Mouse (Mus musculus) olfactory bulb, adult 2 months (tissue): ENCODE data around the gene Polr2a. TPM values are rescaled to one million over a fixed set of nuclear protein-coding genes. Genes with fewer than 3 reads are reported as not detected.
A peak's percentile ranks its signal among the peaks of the same experiment; 100 is the strongest.

Experiments
- H3K27ac ChIP-seq: fragments of 200-500 bp; 2 replicates; pipeline ENCODE4 v1.5.1; 2012; ENCODE audit warnings: low read depth, low read length; ENCODE audit not compliant: insufficient read depth
- H3K4me1 ChIP-seq: fragments of 200-500 bp; 2 replicates; pipeline ENCODE4 v1.6.1; 2012; ENCODE audit warnings: low read length; ENCODE audit not compliant: control insufficient read depth, insufficient read depth
- H3K4me3 ChIP-seq: fragments of 200-500 bp; 2 replicates; pipeline ENCODE4 v1.5.1; 2012; ENCODE audit warnings: mild to moderate bottlenecking, low read depth, low read length, moderate library complexity; ENCODE audit not compliant: insufficient read depth
- CTCF ChIP-seq: fragments of 200-500 bp; IDR thresholded peaks from 2 replicates; pipeline ENCODE4 v1.5.1; 2012; ENCODE audit warnings: low read depth, mild to moderate bottlenecking, low read length, moderate library complexity; ENCODE audit not compliant: insufficient read depth
- POLR2A ChIP-seq: fragments of 200-500 bp; IDR thresholded peaks from 2 replicates; pipeline ENCODE4 v1.6.1; 2012; ENCODE audit warnings: mild to moderate bottlenecking, low read depth, low read length, moderate library complexity; ENCODE audit not compliant: insufficient read depth
- WGBS: fragments of 180-500 bp; shearing (Covaris S2); methylation state at CpG from one replicate; pipeline ENCODE4 v1.1.7; 2018; 5-methylcytosine and 5-hydroxymethylcytosine counted together
- polyA plus RNA-seq: library from polyadenylated mRNA; stranded (reverse); fragments of >200 nt; gene quantifications from 2 replicates; pipeline ENCODE4 v1.2.4, GENCODE M21; 2012; ENCODE audit warnings: low replicate concordance; ENCODE audit not compliant: missing spikeins, insufficient read depth, insufficient read length

Polr2a gene
- polyA plus RNA-seq, 1 experiment: 105 TPM

GRCm38 (mm10) chr11:69801379-69801977 lies 43.0 kb upstream of the Polr2a start, which contains the start of gene Fgf11:
Gene Fgf11 (minus strand): TSS chr11:69801857.
- TF ChIP-seq POLR2A: no peak
- TF ChIP-seq CTCF: no peak
- 2% methylated on average over 33 of the region's 33 CpGs for WGBS
- H3K27ac ChIP-seq: peak within 1 kb of the TSS; percentile 34; the same call in 1 of the 2 replicates
- H3K4me3 ChIP-seq: peak within 1 kb of the TSS; percentile 55
- H3K4me1 ChIP-seq: peaks cover 35% of the 10 kb centered on the region

- Histone ChIP-seq H3K4me1 (peaks cover 39% of the 10 kb centered on the region), H3K27ac (0 out of 2 replicates have a peak overlapping the region, but pooled peaks have one; percentile 8), H3K4me3 (peak overlapping the region; percentile 47)
- 3% methylated on average over 36 of the region's 36 CpGs for WGBS
- 0 out of 2 replicates have a peak, but pooled peaks have one; percentile 3 for TF ChIP-seq POLR2A
- no peak for TF ChIP-seq CTCF
Observed at GRCm38 (mm10) chr11:69800392-69801197, 42.2 kb upstream of the Polr2a start.

DNA sequence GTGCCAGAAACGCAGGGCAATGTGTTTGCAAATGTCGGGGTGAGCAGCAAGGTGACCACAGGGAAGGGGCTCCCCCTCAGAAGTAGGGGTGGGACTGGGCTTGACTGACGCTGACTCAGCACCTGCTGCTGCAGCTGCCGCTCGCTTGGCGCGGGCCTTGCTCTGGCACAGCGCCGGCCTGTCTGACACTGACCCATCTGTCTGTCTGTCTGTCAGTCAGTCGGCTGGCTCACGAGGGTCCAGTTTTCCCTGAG lies 41.6 kb upstream of the Polr2a start:
- 27% methylated on average over 11 of the region's 11 CpGs for WGBS
- peak overlapping the region; percentile 47 for H3K4me3 ChIP-seq
- H3K4me1 ChIP-seq: peaks cover 42% of the 10 kb centered on the region
- no peak overlapping the region for H3K27ac ChIP-seq
- TF ChIP-seq CTCF (no peak), POLR2A (no peak)

GRCm38 (mm10) chr11:69799394-69800137 lies 41.1 kb upstream of the Polr2a start:
- 45% methylated on average over 12 of the region's 12 CpGs for WGBS
- Histone ChIP-seq H3K4me3 (peak overlapping the region; percentile 47; the same call in 1 of the 2 replicates), H3K27ac (no peak overlapping the region), H3K4me1 (peaks cover 42% of the 10 kb centered on the region)
- no peak for TF ChIP-seq POLR2A
- no peak for TF ChIP-seq CTCF

DNA sequence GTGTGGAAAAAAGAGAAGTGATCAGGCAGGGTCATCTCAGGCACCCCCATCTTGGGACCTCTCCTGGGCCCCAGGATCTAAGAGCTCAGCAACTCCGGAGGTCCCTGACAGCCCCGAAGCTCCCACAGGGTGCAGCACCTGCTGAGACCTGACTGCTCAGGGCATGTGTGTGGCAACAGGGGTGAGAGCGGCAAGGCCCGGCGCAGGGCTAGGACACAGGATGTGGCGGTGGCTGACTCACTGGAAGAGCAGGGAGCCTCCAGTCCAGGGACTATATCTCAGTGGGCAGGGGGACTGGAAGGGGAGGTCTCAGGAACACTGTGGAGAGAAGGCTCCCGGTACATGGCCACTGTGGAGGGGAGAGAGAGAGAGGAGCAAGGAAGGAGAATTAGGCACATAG lies 39.5 kb upstream of the Polr2a start:
- H3K4me3 ChIP-seq: no peak overlapping the region
- 92% methylated on average over 7 of the region's 7 CpGs for WGBS
- no peak for TF ChIP-seq POLR2A
- TF ChIP-seq CTCF: no peak

DNA sequence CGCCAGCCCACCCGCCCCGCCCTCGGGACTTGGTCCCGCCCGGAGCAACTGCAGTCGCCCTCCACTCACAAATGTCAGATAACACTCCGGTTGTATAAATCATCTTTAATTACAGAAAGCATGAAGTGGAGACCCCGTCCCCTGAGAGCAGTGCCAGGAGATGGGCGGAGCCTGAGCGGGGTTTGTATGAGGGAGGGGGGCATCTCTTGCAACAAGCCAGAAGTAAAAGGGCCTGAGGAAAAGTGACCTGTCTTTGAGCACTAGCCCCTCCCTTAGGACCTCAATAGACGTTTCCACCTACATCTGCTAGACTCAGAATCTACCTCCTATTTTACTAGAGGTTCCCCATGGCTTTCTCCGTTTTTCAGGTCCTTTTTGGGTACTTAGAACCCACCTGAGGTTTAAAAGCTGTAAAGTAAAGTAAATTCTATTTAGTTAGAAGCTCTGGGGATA lies 37.6 kb upstream of the Polr2a start:
- 10% methylated on average over 13 of the region's 13 CpGs for WGBS
- no peak overlapping the region for H3K4me3 ChIP-seq
- H3K27ac ChIP-seq: no peak overlapping the region
- TF ChIP-seq CTCF (no peak), POLR2A (no peak)
- peaks cover 18% of the 10 kb centered on the region for H3K4me1 ChIP-seq

More for the DNA sequence above, 39.5 kb upstream of the Polr2a start:
- peaks cover 31% of the 10 kb centered on the region for H3K4me1 ChIP-seq
- no peak overlapping the region for H3K27ac ChIP-seq

GRCm38 (mm10) chr11:69795168-69795982 lies 36.9 kb upstream of the Polr2a start, which contains the start of gene Chrnb1:
Gene Chrnb1 (minus strand): TSS chr11:69795943.
- Histone ChIP-seq H3K4me1 (peaks cover 12% of the 10 kb centered on the region), H3K27ac (no peak within 1 kb of the TSS), H3K4me3 (peak within 1 kb of the TSS; percentile 55)
- 1% methylated on average over 52 of the region's 52 CpGs for WGBS
- TF ChIP-seq POLR2A (0 out of 2 replicates have a peak, but pooled peaks have one; percentile 15), CTCF (no peak)

GRCm38 (mm10) chr11:69793429-69793828 lies 35.0 kb upstream of the Polr2a start:
- no peak overlapping the region for H3K27ac ChIP-seq
- 73% methylated on average over 5 of the region's 5 CpGs for WGBS

More at GRCm38 (mm10) chr11:69793429-69793828, 35.0 kb upstream of the Polr2a start:
- 0 out of 2 replicates have a peak, but pooled peaks have one; percentile 4 for TF ChIP-seq CTCF
- TF ChIP-seq POLR2A: no peak
- peaks cover 7% of the 10 kb centered on the region for H3K4me1 ChIP-seq
- H3K4me3 ChIP-seq: no peak overlapping the region
